Mouse (Mus musculus) midbrain, embryonic 11.5 days (tissue): ENCODE results near the gene Plscr3. TPM values are rescaled to one million over a fixed set of nuclear protein-coding genes. Genes with fewer than 3 reads are reported as not detected.

Source experiments
- ATAC-seq: fragments of 200-750 bp; cut with Nextera tagmentation; 2 replicates; pipeline ENCODE4 v1.8.0; 2017; ENCODE audit warnings: moderate TSS enrichment, moderate library complexity; ENCODE audit not compliant: low FRiP score
- DNase-seq: peaks from one replicate; pipeline ENCODE4 v3.0.0; 2015; ENCODE audit warnings: low spot score; ENCODE audit errors: missing footprints
- H3K27ac ChIP-seq: fragments of 300-500 bp; sonication (generic); 2 replicates; pipeline ENCODE4 v1.5.1; 2014; ENCODE audit warnings: low read depth, low read length
- H3K27me3 ChIP-seq: fragments of 300-500 bp; sonication (generic); 2 replicates; pipeline ENCODE4 v1.6.1; 2014; ENCODE audit warnings: mild to moderate bottlenecking, low read length, moderate library complexity, mixed read lengths; ENCODE audit not compliant: control insufficient read depth, insufficient read depth
- H3K36me3 ChIP-seq: fragments of 300-500 bp; sonication (generic); 2 replicates; pipeline ENCODE4 v1.6.1; 2014; ENCODE audit warnings: mild to moderate bottlenecking, low read length, moderate library complexity, mixed read lengths; ENCODE audit not compliant: control insufficient read depth, insufficient read depth
- H3K4me1 ChIP-seq: fragments of 300-500 bp; sonication (generic); 2 replicates; pipeline ENCODE4 v1.6.1; 2014; ENCODE audit warnings: low read length; ENCODE audit not compliant: control insufficient read depth, insufficient read depth
- H3K4me2 ChIP-seq: fragments of 300-500 bp; sonication (generic); 2 replicates; pipeline ENCODE4 v1.6.1; 2014; ENCODE audit warnings: mild to moderate bottlenecking, moderate library complexity
- H3K4me3 ChIP-seq: fragments of 300-500 bp; sonication (generic); 2 replicates; pipeline ENCODE4 v1.5.1; 2014; ENCODE audit warnings: low read depth, low read length
- H3K9ac ChIP-seq: fragments of 300-500 bp; sonication (generic); 2 replicates; pipeline ENCODE4 v1.6.1; 2014; ENCODE audit warnings: low read length
- H3K9me3 ChIP-seq: fragments of 300-500 bp; sonication (generic); 2 replicates; pipeline ENCODE4 v1.6.1; 2016; ENCODE audit warnings: low read length; ENCODE audit not compliant: control insufficient read depth
- WGBS: fragments of 180-500 bp; shearing (Covaris S2); extraction: QIAGEN DNeasy Blood & Tissue Kit; methylation state at CpG from one replicate; pipeline ENCODE4 v1.1.7; 2014; 5-methylcytosine and 5-hydroxymethylcytosine counted together
- microRNA-seq: library from miRNA; unstranded; fragments of <30 nt; microRNA quantifications from one replicate; pipeline ENCODE4, GENCODE M21; 2017
- polyA plus RNA-seq: library from polyadenylated mRNA; unstranded; fragments of >200 nt; fragmentation: Nextera tagmentation; extraction: Ambion mirVana; gene quantifications from 2 replicates; pipeline ENCODE4 v1.2.1, GENCODE M21; 2014

Plscr3 gene
- polyA plus RNA-seq, 1 experiment from 2014 or later: 65.3 TPM

DNA sequence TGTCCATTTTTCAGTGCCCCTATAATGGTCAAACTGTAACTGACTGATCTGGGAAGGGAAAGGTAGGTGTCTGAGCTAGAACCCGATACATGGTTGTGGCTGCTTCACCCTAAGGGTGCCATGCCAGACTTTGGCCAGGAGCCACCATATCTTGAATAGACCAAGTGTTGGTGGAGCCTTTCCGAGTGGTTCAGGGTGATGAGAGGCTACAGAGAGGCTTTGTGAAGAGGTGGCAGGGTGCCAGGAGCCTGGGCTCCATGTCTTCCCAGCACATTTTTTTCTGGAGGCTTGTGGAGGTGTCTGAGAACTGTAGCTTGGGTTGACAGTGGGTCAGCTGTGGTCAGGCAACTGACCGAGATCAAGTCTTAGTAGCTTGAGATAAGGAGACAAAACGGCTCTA lies 45.3 kb downstream of the Plscr3 start:
- WGBS: 80% methylated on average over 4 of the region's 4 CpGs
- H3K9ac ChIP-seq: no peak overlapping the region
- no peaks in the 10 kb centered on the region for H3K36me3 ChIP-seq
- no peaks in the 10 kb centered on the region for H3K27me3 ChIP-seq
- H3K4me1 ChIP-seq: no peaks in the 10 kb centered on the region
- no peak for ATAC-seq
- H3K4me2 ChIP-seq: no peak overlapping the region
- no peaks in the 10 kb centered on the region for H3K9me3 ChIP-seq
- no peak for DNase-seq
- no peak overlapping the region for H3K4me3 ChIP-seq
- no peak overlapping the region for H3K27ac ChIP-seq

DNA sequence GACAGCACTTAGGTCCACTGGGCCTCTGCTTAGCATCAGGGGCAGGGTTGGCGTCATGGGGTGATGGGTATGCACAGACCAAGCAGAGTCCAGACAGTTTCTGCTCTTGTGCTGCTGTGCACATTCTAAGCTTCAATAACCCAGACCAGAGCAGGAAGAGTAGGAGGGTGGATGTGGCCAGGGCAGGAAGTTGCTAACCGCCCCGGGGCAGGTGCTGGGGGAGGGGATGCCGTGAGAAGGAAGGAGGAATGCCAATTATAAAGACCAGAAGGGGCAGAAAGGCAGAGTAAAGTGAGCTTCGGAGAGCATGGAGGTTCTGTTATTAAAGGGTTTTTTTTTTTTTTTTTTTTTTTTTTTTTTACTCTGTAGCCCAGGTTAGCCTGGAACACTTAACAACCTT lies 48.5 kb downstream of the Plscr3 start:
- no peak overlapping the region for H3K27ac ChIP-seq
- no peaks in the 10 kb centered on the region for H3K27me3 ChIP-seq
- no peak overlapping the region for H3K4me2 ChIP-seq
- DNase-seq: no peak
- no peaks in the 10 kb centered on the region for H3K9me3 ChIP-seq
- no peak for ATAC-seq
- peaks cover 5% of the 10 kb centered on the region for H3K4me1 ChIP-seq
- no peaks in the 10 kb centered on the region for H3K36me3 ChIP-seq
- H3K9ac ChIP-seq: no peak overlapping the region
- WGBS: 92% methylated on average over 5 of the region's 5 CpGs
- H3K4me3 ChIP-seq: no peak overlapping the region

GRCm38 (mm10) chr11:69895291-69895690 lies 49.1 kb downstream of the Plscr3 start, which contains the start of gene Acap1:
Gene Acap1, minus strand, starts transcription at chr11:69895539.
- Histone ChIP-seq H3K36me3 (no peaks in the 10 kb centered on the region), H3K4me3 (no peak within 1 kb of the TSS), H3K27ac (no peak within 1 kb of the TSS), H3K27me3 (no peaks in the 10 kb centered on the region), H3K4me1 (peaks cover 9% of the 10 kb centered on the region), H3K9me3 (no peaks in the 10 kb centered on the region), H3K4me2 (no peak within 1 kb of the TSS), H3K9ac (no peak within 1 kb of the TSS)
- WGBS: 73% methylated on average over 4 of the region's 4 CpGs
- DNase-seq (no peak), ATAC-seq (no peak)

DNA sequence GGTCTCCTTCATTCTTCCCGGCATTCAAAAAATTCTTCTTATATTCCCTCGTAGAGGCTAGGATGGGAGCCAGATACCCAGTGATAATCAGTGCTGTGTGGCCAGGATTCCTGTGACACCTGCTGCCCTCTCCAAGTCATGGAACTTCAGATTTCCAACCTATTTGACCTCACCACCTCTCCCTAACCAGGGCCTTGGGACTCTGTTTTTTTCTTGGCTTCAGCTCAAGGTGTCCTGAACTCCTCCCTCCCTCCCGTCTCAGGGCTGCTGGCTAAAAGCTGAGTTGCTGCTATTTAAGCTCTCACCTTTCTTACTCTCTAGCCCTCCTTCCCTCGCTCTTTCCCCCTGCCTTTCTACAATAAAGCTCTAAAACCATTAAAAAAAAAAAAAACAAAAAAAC lies 53.7 kb downstream of the Plscr3 start:
- Histone ChIP-seq H3K4me1 (peaks cover 22% of the 10 kb centered on the region), H3K27me3 (no peaks in the 10 kb centered on the region), H3K27ac (no peak overlapping the region; the same call in 1 of the 2 replicates), H3K4me3 (peak overlapping the region; percentile 98), H3K9ac (peak overlapping the region; percentile 95), H3K4me2 (peak overlapping the region; percentile 99), H3K9me3 (no peaks in the 10 kb centered on the region), H3K36me3 (peaks cover 7% of the 10 kb centered on the region; the same call in 1 of the 2 replicates)
- ATAC-seq (no peak), DNase-seq (peak; percentile 84)
- 29% methylated on average over 4 of the region's 4 CpGs for WGBS

DNA sequence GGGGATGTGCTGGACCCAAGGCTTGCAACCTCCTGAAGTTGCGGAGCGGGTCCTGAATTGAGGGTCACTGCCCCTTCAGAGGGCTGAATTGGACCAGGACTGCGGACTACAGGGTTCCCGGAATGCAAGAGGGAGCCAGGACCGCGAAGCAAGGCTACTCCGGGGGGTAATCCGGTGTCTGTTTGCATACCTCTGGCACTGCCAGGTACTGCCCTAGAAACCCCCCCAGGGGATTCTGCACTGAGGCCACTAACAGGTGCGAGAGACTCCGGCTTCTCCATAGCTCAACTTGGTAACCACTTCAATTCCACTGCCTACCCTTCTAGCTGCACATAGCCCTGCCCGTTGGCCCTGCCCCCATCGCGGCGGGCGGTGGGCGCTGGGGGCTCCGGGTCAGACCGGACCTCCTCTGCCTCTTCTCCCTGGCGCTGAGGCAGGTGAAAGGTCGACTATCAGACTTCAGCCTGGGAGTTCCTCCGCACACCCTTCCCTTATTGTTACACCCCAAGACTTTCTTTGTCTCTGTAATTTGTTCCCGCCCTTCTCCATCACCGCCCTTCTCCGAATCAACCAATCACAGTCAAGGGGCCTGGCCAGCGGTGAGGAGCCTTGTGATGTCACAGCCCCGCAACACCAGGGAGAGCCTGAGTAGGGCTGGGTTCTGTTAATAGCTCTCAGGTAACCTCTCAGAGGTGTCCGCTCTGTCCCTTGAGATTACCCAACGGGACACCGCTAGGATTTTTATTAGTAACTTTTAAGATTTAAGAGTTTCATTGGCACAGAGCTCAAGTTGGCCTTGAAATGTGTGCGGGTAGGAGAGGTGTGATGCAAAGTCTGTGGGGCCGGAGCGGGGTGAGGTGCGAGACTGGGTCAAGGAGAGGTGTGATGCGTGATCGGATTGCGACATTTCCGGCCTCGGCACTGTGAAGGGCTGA lies 54.6 kb downstream of the Plscr3 start, which contains the start of the genes 2810408A11Rik and Neurl4:
TSS of gene 2810408A11Rik (minus strand) at position 517 of the 935 bp plus-strand sequence.
TSS of gene Neurl4 (plus strand) at position 602 of the 935 bp plus-strand sequence.
- H3K27me3 ChIP-seq: no peaks in the 10 kb centered on the region
- peak; percentile 98 for DNase-seq
- WGBS: under 1% methylated on average over 38 of the region's 38 CpGs

DNA sequence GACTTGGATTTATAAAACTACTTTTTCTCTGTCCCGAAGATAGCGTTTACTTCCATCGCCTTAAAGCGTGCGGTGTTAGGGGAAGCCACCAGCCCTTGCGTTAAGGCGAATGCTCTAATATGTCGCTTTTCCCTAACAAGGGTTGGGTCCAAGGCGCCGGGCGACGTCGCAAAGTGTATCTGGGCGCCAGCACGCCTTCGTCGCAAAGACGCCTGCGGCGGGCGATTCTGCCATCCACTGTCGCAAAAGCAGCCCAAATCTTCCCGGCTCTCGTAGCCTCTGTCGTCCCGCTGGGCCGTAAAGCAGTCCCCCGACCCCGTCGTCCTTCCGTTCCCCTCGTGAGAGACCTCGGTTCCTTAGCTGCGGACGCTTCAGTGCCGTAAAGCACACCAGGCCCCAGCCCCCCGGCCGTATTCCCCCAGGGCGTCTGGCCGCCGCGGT lies 55.2 kb downstream of the Plscr3 start:
- H3K4me2 ChIP-seq: peak overlapping the region; percentile 99
- ATAC-seq: peak; percentile 80

More for the DNA sequence above, 54.6 kb downstream of the Plscr3 start, which contains the start of the genes 2810408A11Rik and Neurl4:
- Histone ChIP-seq H3K9ac (peak within 1 kb of the TSS; percentile 95), H3K27ac (peak within 1 kb of the TSS; percentile 86), H3K4me2 (peak within 1 kb of the TSS; percentile 99), H3K4me3 (peak within 1 kb of the TSS; percentile 98), H3K9me3 (no peaks in the 10 kb centered on the region), H3K4me1 (peaks cover 22% of the 10 kb centered on the region), H3K36me3 (peaks cover 10% of the 10 kb centered on the region)
- ATAC-seq: peak; percentile 93

More for the DNA sequence above, 55.2 kb downstream of the Plscr3 start:
- peak overlapping the region; percentile 86 for H3K27ac ChIP-seq
- H3K4me3 ChIP-seq: peak overlapping the region; percentile 98
- WGBS: under 1% methylated on average over 42 of the region's 42 CpGs
- peaks cover 22% of the 10 kb centered on the region for H3K4me1 ChIP-seq
- H3K9me3 ChIP-seq: no peaks in the 10 kb centered on the region
- H3K36me3 ChIP-seq: peaks cover 17% of the 10 kb centered on the region
- H3K9ac ChIP-seq: peak overlapping the region; percentile 95
- DNase-seq: peak; percentile 99
- no peaks in the 10 kb centered on the region for H3K27me3 ChIP-seq

Small RNA genes lying within 50 kb of the gene (microRNA-seq; reads per million reads assigned to microRNA genes)
- gene Mir6924: not detected

Other genes with a start within 250 kb of the Plscr3 start
- gene Atp1b2, start 240.4 kb upstream of the Plscr3 start, polyA plus RNA-seq: 10.4 and 12.2 TPM in 2 replicates
- gene Shbg, start 228.5 kb upstream of the Plscr3 start, polyA plus RNA-seq: not detected in 2 replicates
- gene Sat2, start 224.4 kb upstream of the Plscr3 start, polyA plus RNA-seq: 13.1 and 16.8 TPM in 2 replicates
- 25.6 and 29.0 TPM in 2 replicates for gene Fxr2, start 213.4 kb upstream of the Plscr3 start, polyA plus RNA-seq
- 0.16 TPM in 1 of 2 replicates, not detected in the other for gene Sox15, start 191.1 kb upstream of the Plscr3 start, polyA plus RNA-seq
- 31.2 and 34.5 TPM in 2 replicates for gene Mpdu1, start 183.7 kb upstream of the Plscr3 start, polyA plus RNA-seq
- gene Cd68, start 180.2 kb upstream of the Plscr3 start, polyA plus RNA-seq: 7.0 and 7.9 TPM in 2 replicates
- gene Eif4a1, start 174.0 kb upstream of the Plscr3 start, polyA plus RNA-seq: 877 and 900 TPM in 2 replicates
- gene Senp3, start 164.3 kb upstream of the Plscr3 start, polyA plus RNA-seq: 80.6 and 90.8 TPM in 2 replicates
- not detected in 2 replicates for gene Tnfsf13, start 160.6 kb upstream of the Plscr3 start, polyA plus RNA-seq
- gene Tnfsf12, start 150.5 kb upstream of the Plscr3 start, polyA plus RNA-seq: 2.0 and 2.8 TPM in 2 replicates
- gene Tnfsfm13, start 150.3 kb upstream of the Plscr3 start, polyA plus RNA-seq: 0.78 and 1.6 TPM in 2 replicates
- gene Polr2a, start 87.7 kb upstream of the Plscr3 start, polyA plus RNA-seq: 52.4 and 54.1 TPM in 2 replicates
- gene Slc35g3, start 84.4 kb upstream of the Plscr3 start, polyA plus RNA-seq: not detected in 2 replicates
- 0.90 and 0.91 TPM in 2 replicates for gene Zbtb4, start 80.5 kb upstream of the Plscr3 start, polyA plus RNA-seq
- 0.67 and 0.79 TPM in 2 replicates for gene Chrnb1, start 50.4 kb upstream of the Plscr3 start, polyA plus RNA-seq
- gene Fgf11, start 44.5 kb upstream of the Plscr3 start, polyA plus RNA-seq: 1.3 and 1.5 TPM in 2 replicates
- gene Tmem102, start 40.8 kb upstream of the Plscr3 start, polyA plus RNA-seq: 0.20 and 0.23 TPM in 2 replicates
- not detected in 2 replicates for gene Gm39566, start 31.1 kb upstream of the Plscr3 start, polyA plus RNA-seq
- not detected in 2 replicates for gene Spem2, start 27.9 kb upstream of the Plscr3 start, polyA plus RNA-seq
- gene Spem1, start 24.2 kb upstream of the Plscr3 start, polyA plus RNA-seq: 0.12 TPM in 1 of 2 replicates, not detected in the other
- 9.9 and 10.3 TPM in 2 replicates for gene Nlgn2, start 8.6 kb upstream of the Plscr3 start, polyA plus RNA-seq
- 285 and 287 TPM in 2 replicates for gene Tmem256, start 7.9 kb upstream of the Plscr3 start, polyA plus RNA-seq
- gene Tnk1, start 12.4 kb downstream of the Plscr3 start, polyA plus RNA-seq: 0.44 and 0.48 TPM in 2 replicates
- gene Tmem95, start 31.6 kb downstream of the Plscr3 start, polyA plus RNA-seq: not detected in 2 replicates
- gene Kctd11, start 35.0 kb downstream of the Plscr3 start, polyA plus RNA-seq: 3.1 and 3.9 TPM in 2 replicates
- 0.36 and 0.59 TPM in 2 replicates for gene Acap1, start 49.2 kb downstream of the Plscr3 start, polyA plus RNA-seq
- 15.3 and 17.8 TPM in 2 replicates for gene 2810408A11Rik, start 54.6 kb downstream of the Plscr3 start, polyA plus RNA-seq
- 15.6 and 16.3 TPM in 2 replicates for gene Neurl4, start 54.7 kb downstream of the Plscr3 start, polyA plus RNA-seq
- 92.2 and 95.8 TPM in 2 replicates for gene Gps2, start 67.5 kb downstream of the Plscr3 start, polyA plus RNA-seq
- gene Eif5a, start 75.6 kb downstream of the Plscr3 start, polyA plus RNA-seq: 1,778 and 1,800 TPM in 2 replicates
- gene Ybx2, start 89.4 kb downstream of the Plscr3 start, polyA plus RNA-seq: 3.2 and 5.1 TPM in 2 replicates
- gene Slc2a4, start 101.8 kb downstream of the Plscr3 start, polyA plus RNA-seq: 6.3 and 7.8 TPM in 2 replicates
- 2.3 and 2.7 TPM in 2 replicates for gene Cldn7, start 118.4 kb downstream of the Plscr3 start, polyA plus RNA-seq
- 20.7 and 22.6 TPM in 2 replicates for gene Ctdnep1, start 134.8 kb downstream of the Plscr3 start, polyA plus RNA-seq
- gene Elp5, start 136.1 kb downstream of the Plscr3 start, polyA plus RNA-seq: 150 and 151 TPM in 2 replicates
- gene Gabarap, start 144.8 kb downstream of the Plscr3 start, polyA plus RNA-seq: 566 and 590 TPM in 2 replicates
- gene Phf23, start 149.4 kb downstream of the Plscr3 start, polyA plus RNA-seq: 51.5 and 53.4 TPM in 2 replicates
- gene Dvl2, start 154.2 kb downstream of the Plscr3 start, polyA plus RNA-seq: 29.0 and 30.0 TPM in 2 replicates
- gene Acadvl, start 169.0 kb downstream of the Plscr3 start, polyA plus RNA-seq: 46.5 and 47.8 TPM in 2 replicates
- 11.2 and 15.2 TPM in 2 replicates for gene Dlg4, start 170.6 kb downstream of the Plscr3 start, polyA plus RNA-seq
- 0.23 and 0.51 TPM in 2 replicates for gene Asgr1, start 207.7 kb downstream of the Plscr3 start, polyA plus RNA-seq
- not detected in 2 replicates for gene Asgr2, start 246.3 kb downstream of the Plscr3 start, polyA plus RNA-seq